Comparison of ENCODE assay signal across 17 mouse cellular contexts in genomic region chr9:34244576-34244975, GRCm38 (mm10).
DNase-seq lines count a peak whose midpoint lies in the region; ATAC-seq and TF ChIP-seq lines count a peak whose summit lies in the region.
"Had no signal": no experiment of that assay in that cellular context is flagged by ENCODE, and none has a peak within 500 bp of the region (broad histone marks: within the 10 kb centered on the region; RNA-seq: fewer than 3 reads in every experiment).

No protein-coding gene starts in this region.

- no peak for TF ChIP-seq POLR2A in cerebellum, adult 2 months (IDR thresholded peaks at IDR 0.05; ENCODE audit: borderline replicate concordance, insufficient read depth, low read length)

- no peak overlapping the region for H3K9ac ChIP-seq in hindbrain, postnatal 0 days (replicated peaks; ENCODE audit: low read length)
- no peak overlapping the region for H3K9ac ChIP-seq in hindbrain, embryonic 14.5 days
- no peak overlapping the region for H3K9ac ChIP-seq in heart, embryonic 11.5 days (ENCODE audit: low read depth, low read length)
- H3K9ac ChIP-seq: embryonic facial prominence, embryonic 15.5 days; limb, embryonic 15.5 days; liver, embryonic 15.5 days had no signal

- no peaks in the 10 kb centered on the region for H3K4me1 ChIP-seq in hindbrain, postnatal 0 days (ENCODE audit: insufficient read depth, low read length)
- no peaks in the 10 kb centered on the region for H3K4me1 ChIP-seq in hindbrain, embryonic 14.5 days (replicated peaks; ENCODE audit: control insufficient read depth, insufficient read depth, low read length)
- H3K4me1 ChIP-seq in cerebellum, adult 2 months (ENCODE audit: control insufficient read depth, insufficient read depth, low read length), result peaks cover 10% of the 10 kb centered on the region; the same call in 1 of the 2 replicates
- no peaks in the 10 kb centered on the region for H3K4me1 ChIP-seq in heart, embryonic 11.5 days (ENCODE audit: control insufficient read depth, insufficient read depth, low read length)
- H3K4me1 ChIP-seq: embryonic facial prominence, embryonic 15.5 days; limb, embryonic 15.5 days; liver, embryonic 15.5 days had no signal

- no peak for TF ChIP-seq CTCF in hindbrain, postnatal 0 days (IDR thresholded peaks at IDR 0.05; ENCODE audit: low read depth)
- no peak for TF ChIP-seq CTCF in cerebellum, adult 2 months (IDR thresholded peaks at IDR 0.05; ENCODE audit: borderline replicate concordance, insufficient read depth, low read depth, low read length)

- peak; percentile 55; the same call in 1 of the 2 replicates for ATAC-seq in hindbrain, postnatal 0 days
- no peak for ATAC-seq in hindbrain, embryonic 14.5 days (ENCODE audit: low FRiP score)
- ATAC-seq in heart, embryonic 11.5 days (replicated peaks; ENCODE audit: insufficient number of reproducible peaks, low FRiP score, low TSS enrichment), result no peak

- H3K9me3 ChIP-seq in hindbrain, postnatal 0 days (ENCODE audit: low read length), result no peaks in the 10 kb centered on the region
- no peaks in the 10 kb centered on the region for H3K9me3 ChIP-seq in hindbrain, embryonic 14.5 days (ENCODE audit: control insufficient read depth, low read length)
- no peaks in the 10 kb centered on the region for H3K9me3 ChIP-seq in heart, embryonic 11.5 days (replicated peaks; ENCODE audit: control insufficient read depth, low read length)
- H3K9me3 ChIP-seq: embryonic facial prominence, embryonic 15.5 days; limb, embryonic 15.5 days; liver, embryonic 15.5 days had no signal

- H3K36me3 ChIP-seq in hindbrain, postnatal 0 days (ENCODE audit: insufficient read depth, low read length), result no peaks in the 10 kb centered on the region
- H3K36me3 ChIP-seq in hindbrain, embryonic 14.5 days (replicated peaks; ENCODE audit: control insufficient read depth, insufficient read depth), result no peaks in the 10 kb centered on the region
- no peaks in the 10 kb centered on the region for H3K36me3 ChIP-seq in heart, embryonic 11.5 days (ENCODE audit: control insufficient read depth, insufficient read depth, low read length)
- H3K36me3 ChIP-seq: embryonic facial prominence, embryonic 15.5 days; limb, embryonic 15.5 days; liver, embryonic 15.5 days had no signal

- H3K27me3 ChIP-seq in hindbrain, postnatal 0 days (ENCODE audit: insufficient read depth, low read length), result no peaks in the 10 kb centered on the region
- no peaks in the 10 kb centered on the region for H3K27me3 ChIP-seq in hindbrain, embryonic 14.5 days (ENCODE audit: control insufficient read depth, insufficient read depth, low read length)
- H3K27me3 ChIP-seq in cerebellum, adult 2 months (ENCODE audit: control insufficient read depth, insufficient read depth, low read length), result no peaks in the 10 kb centered on the region
- no peaks in the 10 kb centered on the region for H3K27me3 ChIP-seq in heart, embryonic 11.5 days (ENCODE audit: control insufficient read depth, insufficient read depth, low read length)
- H3K27me3 ChIP-seq: CH12.LX; embryonic facial prominence, embryonic 15.5 days; limb, embryonic 15.5 days; liver, embryonic 15.5 days had no signal

- H3K27ac ChIP-seq in hindbrain, postnatal 0 days, result no peak overlapping the region
- H3K27ac ChIP-seq in hindbrain, embryonic 14.5 days, result no peak overlapping the region
- no peak overlapping the region for H3K27ac ChIP-seq in cerebellum, adult 2 months (ENCODE audit: insufficient read depth, low read length)
- no peak overlapping the region for H3K27ac ChIP-seq in heart, embryonic 11.5 days (ENCODE audit: low read depth, low read length)
- H3K27ac ChIP-seq: embryonic facial prominence, embryonic 15.5 days; limb, embryonic 15.5 days; liver, embryonic 15.5 days had no signal

- no peak overlapping the region for H3K4me3 ChIP-seq in hindbrain, postnatal 0 days (ENCODE audit: low read length)
- H3K4me3 ChIP-seq in hindbrain, embryonic 14.5 days (replicated peaks; ENCODE audit: low read length), result no peak overlapping the region
- H3K4me3 ChIP-seq in cerebellum, adult 2 months (replicated peaks; ENCODE audit: insufficient read depth, low read depth, low read length), result peak overlapping the region; percentile 3
- no peak overlapping the region for H3K4me3 ChIP-seq in heart, embryonic 11.5 days (ENCODE audit: low read depth, low read length)
- H3K4me3 ChIP-seq: embryonic facial prominence, embryonic 15.5 days; limb, embryonic 15.5 days; liver, embryonic 15.5 days had no signal

- DNase-seq in hindbrain, postnatal 0 days (ENCODE audit: low spot score), result peak; percentile 22
- DNase-seq in hindbrain, embryonic 14.5 days (ENCODE audit: low spot score), result no peak
- DNase-seq in brain, adult 2 months (ENCODE audit: low read depth, low spot score), result peak; percentile 90
- DNase-seq in cerebellum, adult 2 months, result peak; percentile 81 to 93
- DNase-seq in cerebellum, postnatal 36 days, result peak; percentile 76 to 77
- no peak for DNase-seq in kidney, postnatal 25 days
- DNase-seq: gastrocnemius, postnatal 10 days; heart, adult 18-20 months; heart, postnatal 36 days; kidney, adult 11 months; lung, postnatal 10 days; thymus, postnatal 14 days had no signal

- 56% methylated on average over 5 of the region's 5 CpGs for WGBS in hindbrain, postnatal 0 days
- whole genome bisulfite sequencing in hindbrain, embryonic 14.5 days, result 70% methylated on average over 5 of the region's 5 CpGs
- 11% methylated on average over 5 of the region's 5 CpGs for WGBS in cerebellum, adult 2 months
- WGBS in heart, embryonic 11.5 days (ENCODE audit: insufficient replicate concordance), result 64% methylated on average over 5 of the region's 5 CpGs

- H3K4me2 ChIP-seq in hindbrain, postnatal 0 days (ENCODE audit: low read depth, low read length), result no peak overlapping the region
- no peak overlapping the region for H3K4me2 ChIP-seq in hindbrain, embryonic 14.5 days (replicated peaks)
- no peak overlapping the region for H3K4me2 ChIP-seq in heart, embryonic 11.5 days
- H3K4me2 ChIP-seq: embryonic facial prominence, embryonic 15.5 days; limb, embryonic 15.5 days; liver, embryonic 15.5 days had no signal

Comparison
In these comparisons a context has a peak if more than half of its experiments do, and no peak if none do; other contexts are left out.
1. DNase-seq: peak in hindbrain, postnatal 0 days (single experiment), brain, adult 2 months (single experiment), cerebellum, adult 2 months (2 of 2) and cerebellum, postnatal 36 days (2 of 2); none in hindbrain, embryonic 14.5 days (single experiment) and kidney, postnatal 25 days (0 of 2).